Mouse (Mus musculus): Measurements from ENCODE around the gene Prom2. TPM values are rescaled to one million over a fixed set of nuclear protein-coding genes. Genes with fewer than 3 reads are reported as not detected.

The Prom2 gene
- polyA plus RNA-seq, 1 experiment from 2014 or later = 21.1 TPM

DNA sequence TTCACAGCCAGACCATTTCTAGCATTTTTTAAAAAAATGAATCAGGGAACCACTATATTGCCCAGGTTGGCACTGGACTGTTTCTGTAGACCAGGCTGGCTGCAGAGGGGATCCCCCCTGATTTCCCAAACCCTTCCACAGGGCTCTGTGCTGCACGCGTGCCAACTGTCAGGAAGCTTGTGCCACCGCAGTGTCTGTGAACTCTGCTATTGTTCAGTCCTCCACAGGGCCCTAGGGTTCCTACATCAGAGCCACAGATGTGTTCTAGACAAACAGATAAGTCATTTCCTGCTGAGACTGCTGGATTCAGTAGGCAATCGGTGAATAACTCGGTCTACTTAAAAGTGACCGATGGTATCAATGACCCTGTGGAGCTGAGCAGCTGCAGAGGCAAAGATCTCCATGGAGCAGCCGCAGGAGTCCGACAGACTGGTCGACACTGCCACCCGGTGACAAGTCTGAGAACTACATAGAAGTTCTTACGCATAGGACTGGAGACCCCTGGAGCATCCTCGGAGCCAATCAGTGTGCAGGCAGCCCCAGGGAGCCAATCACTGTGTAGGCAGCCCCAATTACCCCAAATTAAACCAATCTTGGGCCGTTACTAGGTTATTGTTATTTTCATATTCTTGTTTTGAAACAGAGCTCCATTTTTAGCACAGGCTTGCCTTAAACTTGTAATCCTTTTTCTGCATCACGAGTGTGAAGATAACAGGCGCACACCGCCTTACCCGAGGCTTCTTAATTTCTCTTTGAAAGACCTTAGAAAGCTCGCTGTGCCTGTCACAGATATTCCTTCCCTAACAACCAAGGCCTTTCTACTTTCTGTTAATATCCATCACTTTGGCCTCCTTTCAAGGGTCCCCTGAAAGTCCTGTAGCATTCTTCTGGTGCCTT lies 18.1 kb upstream of the Prom2 start:
- Histone ChIP-seq H3K4me2 (ENCODE audit: low read depth, low read length) (peak overlapping the region; percentile 20; the same call in 1 of the 2 replicates), H3K4me3 (replicated peaks; ENCODE audit: low read length) (peak overlapping the region; percentile 13; the same call in 1 of the 2 replicates), H3K27me3 (ENCODE audit: control insufficient read depth, insufficient read depth, low read length) (no peaks in the 10 kb centered on the region), H3K9ac (ENCODE audit: low read length) (0 out of 2 replicates have a peak overlapping the region, but pooled peaks have one; percentile 22), H3K4me1 (ENCODE audit: control insufficient read depth, insufficient read depth, low read length) (no peaks in the 10 kb centered on the region), H3K9me3 (replicated peaks; ENCODE audit: control insufficient read depth, low read length) (no peaks in the 10 kb centered on the region), H3K27ac (ENCODE audit: low read length) (no peak overlapping the region), H3K36me3 (ENCODE audit: control insufficient read depth, insufficient read depth, low read length) (no peaks in the 10 kb centered on the region)
- peak; percentile 93 for ATAC-seq (ENCODE audit: insufficient read depth, low FRiP score)
- WGBS = 14% methylated on average over 18 of the region's 18 CpGs

DNA sequence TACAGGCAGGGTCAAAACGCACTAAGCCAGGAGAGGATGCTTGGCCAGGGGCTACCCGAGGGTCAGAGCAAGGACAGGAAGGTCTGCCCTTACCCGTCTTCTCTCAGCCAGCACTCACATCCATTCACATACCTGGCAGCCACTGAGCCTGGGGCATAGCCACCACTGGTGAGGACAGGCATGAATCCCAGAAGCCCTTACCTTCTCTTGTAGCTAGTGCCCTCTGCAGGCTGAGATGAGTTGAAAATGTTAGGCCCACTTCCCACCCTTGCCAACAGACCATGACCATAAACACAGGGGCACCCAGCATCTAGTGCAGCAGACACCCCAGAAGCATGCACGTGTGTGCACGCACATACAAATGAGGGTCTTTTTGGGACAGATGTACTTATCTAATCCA lies 9.8 kb upstream of the Prom2 start:
- no peak overlapping the region for H3K4me3 ChIP-seq (replicated peaks; ENCODE audit: low read length)
- H3K4me2 ChIP-seq (ENCODE audit: low read depth, low read length) = no peak overlapping the region
- H3K9me3 ChIP-seq (replicated peaks; ENCODE audit: control insufficient read depth, low read length) = no peaks in the 10 kb centered on the region
- WGBS = 57% methylated on average over 5 of the region's 5 CpGs
- no peak; the same call in 1 of the 2 replicates for ATAC-seq (ENCODE audit: insufficient read depth, low FRiP score)
- no peak overlapping the region for H3K27ac ChIP-seq (ENCODE audit: low read length)
- H3K27me3 ChIP-seq (ENCODE audit: control insufficient read depth, insufficient read depth, low read length) = no peaks in the 10 kb centered on the region
- no peaks in the 10 kb centered on the region for H3K4me1 ChIP-seq (ENCODE audit: control insufficient read depth, insufficient read depth, low read length)
- H3K36me3 ChIP-seq (ENCODE audit: control insufficient read depth, insufficient read depth, low read length) = no peaks in the 10 kb centered on the region
- no peak overlapping the region for H3K9ac ChIP-seq (ENCODE audit: low read length)

DNA sequence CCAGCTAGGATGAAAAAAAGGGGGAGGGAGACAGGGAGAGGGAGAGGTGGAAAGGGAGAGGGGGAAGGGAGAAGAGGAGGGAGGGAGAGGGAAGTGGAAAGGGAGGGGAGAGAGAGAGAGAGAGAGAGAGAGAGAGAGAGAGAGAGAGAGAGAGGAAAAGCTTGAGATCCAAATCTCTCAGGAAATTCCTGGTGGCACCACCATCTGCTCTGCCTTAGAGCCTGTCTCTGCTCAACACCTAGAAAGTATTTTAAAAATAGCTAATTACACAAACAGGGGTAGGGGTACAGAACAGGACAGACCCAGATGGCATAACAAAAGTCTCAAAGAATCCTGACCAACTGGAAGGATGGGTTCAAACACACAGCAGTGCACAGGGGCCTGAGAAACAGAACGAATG lies 9.2 kb upstream of the Prom2 start:
- Histone ChIP-seq H3K27me3 (ENCODE audit: control insufficient read depth, insufficient read depth, low read length) (no peaks in the 10 kb centered on the region), H3K9me3 (replicated peaks; ENCODE audit: control insufficient read depth, low read length) (no peaks in the 10 kb centered on the region), H3K4me1 (ENCODE audit: control insufficient read depth, insufficient read depth, low read length) (no peaks in the 10 kb centered on the region), H3K4me3 (replicated peaks; ENCODE audit: low read length) (no peak overlapping the region), H3K36me3 (ENCODE audit: control insufficient read depth, insufficient read depth, low read length) (no peaks in the 10 kb centered on the region), H3K4me2 (ENCODE audit: low read depth, low read length) (no peak overlapping the region), H3K27ac (ENCODE audit: low read length) (no peak overlapping the region), H3K9ac (ENCODE audit: low read length) (no peak overlapping the region)
- ATAC-seq (ENCODE audit: insufficient read depth, low FRiP score) = no peak
- 66% methylated on average over 1 of the region's 1 CpGs for WGBS

DNA sequence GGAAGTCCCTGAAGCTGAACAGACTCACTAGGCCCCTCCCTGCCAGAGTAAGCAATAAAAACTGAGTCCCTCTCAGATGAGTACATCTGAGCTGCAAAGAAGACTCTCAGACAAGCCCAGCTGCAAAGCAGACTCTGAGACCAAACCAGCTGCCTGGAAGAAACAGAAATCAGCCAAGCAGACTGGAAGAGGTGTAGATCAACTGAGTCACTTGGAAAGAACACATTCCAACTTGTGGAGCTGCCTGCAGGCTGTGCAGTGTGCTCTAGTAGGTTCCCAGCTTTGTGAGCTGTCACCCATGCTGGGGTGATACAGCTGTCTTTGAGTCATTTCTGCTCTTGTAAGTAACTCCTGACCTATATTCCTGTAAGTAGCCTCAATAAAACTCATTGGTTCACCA lies 8.4 kb upstream of the Prom2 start:
- no peaks in the 10 kb centered on the region for H3K36me3 ChIP-seq (ENCODE audit: control insufficient read depth, insufficient read depth, low read length)
- no peaks in the 10 kb centered on the region for H3K4me1 ChIP-seq (ENCODE audit: control insufficient read depth, insufficient read depth, low read length)
- H3K27ac ChIP-seq (ENCODE audit: low read length) = no peak overlapping the region
- no peaks in the 10 kb centered on the region for H3K27me3 ChIP-seq (ENCODE audit: control insufficient read depth, insufficient read depth, low read length)
- ATAC-seq (ENCODE audit: insufficient read depth, low FRiP score) = no peak
- no peak overlapping the region for H3K4me3 ChIP-seq (replicated peaks; ENCODE audit: low read length)
- no peaks in the 10 kb centered on the region for H3K9me3 ChIP-seq (replicated peaks; ENCODE audit: control insufficient read depth, low read length)
- no peak overlapping the region for H3K4me2 ChIP-seq (ENCODE audit: low read depth, low read length)
- H3K9ac ChIP-seq (ENCODE audit: low read length) = no peak overlapping the region

DNA sequence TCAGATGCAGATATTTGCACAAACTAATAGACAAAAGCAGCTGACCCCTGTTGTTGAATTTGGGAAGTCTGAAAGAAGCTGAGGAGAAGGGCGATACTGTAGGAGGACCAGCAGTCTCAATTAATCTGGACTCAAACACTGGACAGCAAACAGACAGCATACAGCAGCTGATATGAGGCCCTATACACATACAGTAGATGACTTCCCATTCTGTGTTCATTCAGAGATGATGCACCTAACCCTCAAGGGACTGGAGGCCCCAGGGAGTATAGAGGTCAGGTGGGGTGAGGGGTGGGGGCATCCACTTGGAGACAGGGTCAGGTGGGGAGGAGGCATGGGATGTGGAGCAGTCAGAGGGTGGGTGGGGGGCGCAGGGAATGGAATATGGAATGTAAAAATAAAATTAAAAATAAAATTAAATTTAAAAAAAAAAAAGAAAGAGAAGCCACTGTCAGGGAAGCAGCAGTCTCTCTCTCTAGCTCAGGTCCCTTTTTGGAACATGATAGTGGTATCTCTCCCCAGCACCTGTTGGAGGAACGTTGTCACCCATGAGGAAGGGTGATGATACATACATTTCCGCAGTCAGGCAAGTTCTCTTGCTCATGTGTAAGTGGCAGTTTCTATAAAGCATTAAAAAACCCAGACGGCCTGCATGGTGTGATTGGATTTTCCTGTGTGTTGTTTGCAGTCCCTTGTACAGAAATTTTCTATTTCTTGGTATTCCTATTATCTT lies 7.2 kb upstream of the Prom2 start:
- H3K4me1 ChIP-seq (ENCODE audit: control insufficient read depth, insufficient read depth, low read length) = no peaks in the 10 kb centered on the region
- H3K4me2 ChIP-seq (ENCODE audit: low read depth, low read length) = no peak overlapping the region
- WGBS = 69% methylated on average over 5 of the region's 5 CpGs
- ATAC-seq (ENCODE audit: insufficient read depth, low FRiP score) = no peak
- no peak overlapping the region for H3K9ac ChIP-seq (ENCODE audit: low read length)
- no peaks in the 10 kb centered on the region for H3K9me3 ChIP-seq (replicated peaks; ENCODE audit: control insufficient read depth, low read length)
- no peak overlapping the region for H3K4me3 ChIP-seq (replicated peaks; ENCODE audit: low read length)
- H3K27me3 ChIP-seq (ENCODE audit: control insufficient read depth, insufficient read depth, low read length) = no peaks in the 10 kb centered on the region
- no peak overlapping the region for H3K27ac ChIP-seq (ENCODE audit: low read length)
- no peaks in the 10 kb centered on the region for H3K36me3 ChIP-seq (ENCODE audit: control insufficient read depth, insufficient read depth, low read length)

DNA sequence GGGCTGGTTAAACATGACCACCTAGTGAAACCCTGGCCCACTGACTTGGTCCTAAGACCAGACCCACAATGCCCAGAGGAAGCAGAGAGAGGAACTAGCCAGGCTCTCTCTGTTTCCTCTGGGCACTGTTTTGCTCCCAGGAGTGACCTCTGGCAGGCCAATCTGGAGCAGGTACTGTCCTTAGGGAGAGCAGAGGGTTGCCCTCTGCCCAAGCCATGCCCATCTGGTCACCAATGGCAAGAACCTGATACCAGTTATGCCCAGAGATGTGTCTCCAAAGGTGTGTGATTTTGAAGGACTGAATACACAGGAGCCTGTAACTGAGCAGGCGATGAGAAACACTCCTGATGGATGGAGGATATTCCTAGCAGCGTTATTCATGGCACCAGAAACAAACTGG lies 430 bp upstream of the Prom2 start:
- no peak for ATAC-seq (ENCODE audit: insufficient read depth, low FRiP score)
- H3K4me1 ChIP-seq (ENCODE audit: control insufficient read depth, insufficient read depth, low read length) = no peaks in the 10 kb centered on the region
- no peaks in the 10 kb centered on the region for H3K9me3 ChIP-seq (replicated peaks; ENCODE audit: control insufficient read depth, low read length)
- H3K4me3 ChIP-seq (replicated peaks; ENCODE audit: low read length) = no peak overlapping the region
- peak overlapping the region; percentile 52 for H3K4me2 ChIP-seq (ENCODE audit: low read depth, low read length)
- peaks cover 30% of the 10 kb centered on the region for H3K27me3 ChIP-seq (ENCODE audit: control insufficient read depth, insufficient read depth, low read length)
- H3K36me3 ChIP-seq (ENCODE audit: control insufficient read depth, insufficient read depth, low read length) = no peaks in the 10 kb centered on the region
- no peak overlapping the region for H3K9ac ChIP-seq (ENCODE audit: low read length)
- WGBS = 73% methylated on average over 2 of the region's 2 CpGs
- H3K27ac ChIP-seq (ENCODE audit: low read length) = peak overlapping the region; percentile 44; the same call in 1 of the 2 replicates

DNA sequence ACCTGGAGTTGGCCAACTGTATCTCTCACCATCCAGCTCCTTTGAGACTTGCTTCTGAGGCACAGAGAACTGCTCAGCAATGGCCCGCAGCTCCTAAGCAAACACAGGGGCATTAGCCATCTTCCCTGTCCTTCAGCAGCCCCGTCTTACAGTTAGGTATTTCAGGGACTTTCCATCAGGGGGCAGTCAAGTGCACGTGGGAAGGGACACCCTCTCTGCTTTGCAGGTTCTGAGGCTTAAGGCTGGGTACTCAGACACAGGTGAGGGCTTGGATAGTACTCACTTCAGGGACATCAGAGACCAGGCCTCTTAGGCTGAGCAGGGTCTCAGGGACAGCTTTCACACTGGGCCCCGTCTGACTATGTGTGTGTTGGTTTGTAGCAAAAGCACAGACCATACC lies 1.8 kb downstream of the Prom2 start:
- H3K9me3 ChIP-seq (replicated peaks; ENCODE audit: control insufficient read depth, low read length) = no peaks in the 10 kb centered on the region
- H3K4me2 ChIP-seq (ENCODE audit: low read depth, low read length) = peak overlapping the region; percentile 52; the same call in 1 of the 2 replicates

DNA sequence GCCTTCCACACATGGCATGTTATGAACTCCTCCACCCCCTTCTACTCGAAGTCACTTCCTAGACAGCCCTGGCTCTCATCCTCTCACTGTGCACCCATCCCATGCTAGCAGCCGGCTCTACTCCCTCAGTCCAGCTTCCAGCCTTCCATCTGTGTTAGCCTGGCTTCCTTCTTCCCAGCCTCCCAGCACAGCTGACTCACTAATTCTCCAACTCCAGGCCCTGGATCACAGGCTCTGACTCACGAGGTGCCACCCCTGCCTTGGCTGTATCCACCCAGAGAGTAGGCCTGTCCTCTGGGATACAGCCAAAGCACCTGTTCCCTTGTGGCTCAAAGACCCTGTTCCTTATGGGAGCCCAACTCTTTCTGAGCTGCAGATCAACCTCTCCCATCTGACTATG lies 3.7 kb downstream of the Prom2 start:
- H3K4me1 ChIP-seq (ENCODE audit: control insufficient read depth, insufficient read depth, low read length) = no peaks in the 10 kb centered on the region
- H3K9me3 ChIP-seq (replicated peaks; ENCODE audit: control insufficient read depth, low read length) = no peaks in the 10 kb centered on the region
- peaks cover 27% of the 10 kb centered on the region for H3K27me3 ChIP-seq (ENCODE audit: control insufficient read depth, insufficient read depth, low read length)
- no peak overlapping the region for H3K9ac ChIP-seq (ENCODE audit: low read length)
- no peak for ATAC-seq (ENCODE audit: insufficient read depth, low FRiP score)
- H3K4me3 ChIP-seq (replicated peaks; ENCODE audit: low read length) = no peak overlapping the region
- H3K36me3 ChIP-seq (ENCODE audit: control insufficient read depth, insufficient read depth, low read length) = no peaks in the 10 kb centered on the region
- 53% methylated on average over 3 of the region's 3 CpGs for WGBS
- H3K27ac ChIP-seq (ENCODE audit: low read length) = no peak overlapping the region
- H3K4me2 ChIP-seq (ENCODE audit: low read depth, low read length) = no peak overlapping the region

More for the DNA sequence above, 1.8 kb downstream of the Prom2 start:
- 25% methylated on average over 4 of the region's 4 CpGs for WGBS
- no peak overlapping the region for H3K9ac ChIP-seq (ENCODE audit: low read length)
- no peaks in the 10 kb centered on the region for H3K36me3 ChIP-seq (ENCODE audit: control insufficient read depth, insufficient read depth, low read length)
- peaks cover 30% of the 10 kb centered on the region for H3K27me3 ChIP-seq (ENCODE audit: control insufficient read depth, insufficient read depth, low read length)
- no peak overlapping the region for H3K27ac ChIP-seq (ENCODE audit: low read length)
- H3K4me3 ChIP-seq (replicated peaks; ENCODE audit: low read length) = peak overlapping the region; percentile 44; the same call in 1 of the 2 replicates
- ATAC-seq (ENCODE audit: insufficient read depth, low FRiP score) = no peak
- no peaks in the 10 kb centered on the region for H3K4me1 ChIP-seq (ENCODE audit: control insufficient read depth, insufficient read depth, low read length)

DNA sequence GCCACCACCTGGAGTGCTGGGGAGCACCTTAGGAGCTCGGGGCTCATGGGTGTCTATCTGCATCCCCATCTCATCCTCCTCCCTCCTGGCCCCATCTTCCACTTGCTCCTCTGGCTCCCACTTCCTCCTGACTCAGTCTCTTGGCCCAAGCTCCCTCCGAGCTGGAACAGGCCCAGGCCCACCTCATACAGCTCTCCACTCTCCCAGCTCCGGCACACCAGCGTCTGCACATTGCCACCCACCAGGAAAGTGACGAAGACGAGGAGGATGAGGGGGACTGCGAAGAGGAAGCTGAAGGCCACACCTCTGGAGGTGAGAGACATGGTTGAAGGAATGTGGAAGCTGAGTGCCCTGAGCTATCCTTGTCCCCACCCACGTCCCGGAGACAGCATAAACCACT lies 5.9 kb downstream of the Prom2 start:
- 75% methylated on average over 9 of the region's 9 CpGs for WGBS
- Histone ChIP-seq H3K9ac (ENCODE audit: low read length) (no peak overlapping the region), H3K27ac (ENCODE audit: low read length) (no peak overlapping the region), H3K4me1 (ENCODE audit: control insufficient read depth, insufficient read depth, low read length) (no peaks in the 10 kb centered on the region), H3K27me3 (ENCODE audit: control insufficient read depth, insufficient read depth, low read length) (peaks cover 6% of the 10 kb centered on the region; the same call in 1 of the 2 replicates), H3K9me3 (replicated peaks; ENCODE audit: control insufficient read depth, low read length) (no peaks in the 10 kb centered on the region), H3K4me2 (ENCODE audit: low read depth, low read length) (no peak overlapping the region), H3K36me3 (ENCODE audit: control insufficient read depth, insufficient read depth, low read length) (no peaks in the 10 kb centered on the region), H3K4me3 (replicated peaks; ENCODE audit: low read length) (no peak overlapping the region)
- no peak for ATAC-seq (ENCODE audit: insufficient read depth, low FRiP score)

Measured in stomach, embryonic 16.5 days (tissue).